Mouse (Mus musculus): ENCODE measurements around the gene Egln3. TPM values are rescaled to one million over a fixed set of nuclear protein-coding genes. Genes with fewer than 3 reads are reported as not detected.
A peak's percentile ranks its signal among the peaks of the same experiment; 100 is the strongest.

Gene Egln3
- polyA plus RNA-seq, 1 experiment from 2014 or later: 48.1 TPM

DNA sequence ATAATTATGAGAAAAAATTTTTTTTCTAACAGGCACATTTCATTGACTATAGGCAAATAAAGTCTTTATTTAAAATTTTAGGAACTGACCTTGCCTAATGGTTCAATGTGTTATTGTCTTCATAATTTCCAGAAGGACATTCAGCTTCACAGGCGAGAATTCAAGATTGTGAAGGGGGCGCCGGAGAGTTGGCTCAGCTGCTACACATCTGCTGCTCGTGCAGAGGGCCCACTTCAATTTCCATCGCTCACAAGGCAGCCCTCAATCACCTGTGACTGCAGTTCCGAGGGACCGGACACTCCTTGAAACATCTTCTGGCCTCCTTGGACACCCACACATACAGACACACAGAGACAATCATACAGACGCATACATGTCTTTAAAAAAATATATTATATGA lies 23.9 kb upstream of the Egln3 start:
- no peak for DNase-seq (ENCODE audit: low spot score)
- H3K9me3 ChIP-seq (ENCODE audit: control insufficient read depth, low read length): no peaks in the 10 kb centered on the region
- H3K9ac ChIP-seq (ENCODE audit: low read length): no peak overlapping the region
- no peaks in the 10 kb centered on the region for H3K36me3 ChIP-seq (ENCODE audit: control insufficient read depth, insufficient read depth, low read length)
- no peak for ATAC-seq (replicated peaks; ENCODE audit: low FRiP score, low TSS enrichment, low read depth)
- H3K27me3 ChIP-seq (replicated peaks; ENCODE audit: control insufficient read depth, insufficient read depth, low read length): no peaks in the 10 kb centered on the region
- H3K4me1 ChIP-seq (replicated peaks; ENCODE audit: control insufficient read depth, insufficient read depth, low read length): no peaks in the 10 kb centered on the region
- no peak overlapping the region for H3K4me2 ChIP-seq (ENCODE audit: low read length)
- H3K27ac ChIP-seq (ENCODE audit: low read depth): no peak overlapping the region
- WGBS: 70% methylated on average over 8 of the region's 8 CpGs
- no peak overlapping the region for H3K4me3 ChIP-seq (ENCODE audit: low read depth, low read length)

DNA sequence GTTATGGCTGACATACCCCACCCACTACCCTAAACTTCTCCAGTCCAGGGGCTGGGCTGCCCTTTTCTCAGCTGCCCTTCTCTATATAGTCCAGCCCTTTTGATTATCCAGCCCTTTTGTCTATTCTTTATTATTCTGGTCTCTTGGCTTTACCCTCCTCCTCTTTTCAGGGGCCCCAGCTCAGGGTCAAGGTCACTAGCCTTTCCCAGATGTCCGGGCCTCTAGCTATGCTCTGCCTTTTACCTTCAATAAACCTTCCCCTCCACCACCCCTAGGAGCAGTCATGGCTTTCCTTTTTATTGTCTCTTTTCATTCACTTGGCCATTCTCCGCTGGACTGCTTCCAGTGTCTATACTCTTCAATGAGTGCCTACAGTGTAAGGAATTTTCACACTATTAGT lies 22.7 kb upstream of the Egln3 start:
- no peak for ATAC-seq (replicated peaks; ENCODE audit: low FRiP score, low TSS enrichment, low read depth)
- no peak overlapping the region for H3K9ac ChIP-seq (ENCODE audit: low read length)
- H3K9me3 ChIP-seq (ENCODE audit: control insufficient read depth, low read length): no peaks in the 10 kb centered on the region
- H3K27me3 ChIP-seq (replicated peaks; ENCODE audit: control insufficient read depth, insufficient read depth, low read length): no peaks in the 10 kb centered on the region
- no peaks in the 10 kb centered on the region for H3K4me1 ChIP-seq (replicated peaks; ENCODE audit: control insufficient read depth, insufficient read depth, low read length)
- H3K36me3 ChIP-seq (ENCODE audit: control insufficient read depth, insufficient read depth, low read length): no peaks in the 10 kb centered on the region
- H3K4me2 ChIP-seq (ENCODE audit: low read length): no peak overlapping the region
- DNase-seq (ENCODE audit: low spot score): no peak
- no peak overlapping the region for H3K4me3 ChIP-seq (ENCODE audit: low read depth, low read length)
- H3K27ac ChIP-seq (ENCODE audit: low read depth): no peak overlapping the region
- WGBS: 68% methylated on average over 2 of the region's 2 CpGs

DNA sequence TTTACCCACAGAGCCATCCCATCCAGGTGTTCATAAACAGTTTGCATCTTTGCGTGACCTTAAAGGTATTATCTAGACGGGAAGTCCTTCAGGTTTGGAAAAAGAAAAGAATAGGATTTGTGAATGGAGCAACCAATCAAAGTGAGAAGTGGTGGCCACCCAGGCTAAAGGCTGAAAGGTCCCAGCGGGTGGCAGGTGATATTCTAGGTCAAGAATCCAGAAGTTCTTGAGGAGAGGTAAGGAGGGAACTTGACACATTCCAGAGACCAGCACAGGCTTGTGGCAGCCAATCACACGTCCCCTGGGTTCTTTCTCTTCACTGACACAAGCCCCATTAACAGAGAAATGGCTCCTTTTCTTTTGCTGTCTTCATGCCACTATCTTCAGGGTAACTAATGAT lies 21.9 kb upstream of the Egln3 start:
- Histone ChIP-seq H3K4me3 (ENCODE audit: low read depth, low read length) (no peak overlapping the region), H3K36me3 (ENCODE audit: control insufficient read depth, insufficient read depth, low read length) (no peaks in the 10 kb centered on the region), H3K9ac (ENCODE audit: low read length) (no peak overlapping the region), H3K27me3 (replicated peaks; ENCODE audit: control insufficient read depth, insufficient read depth, low read length) (no peaks in the 10 kb centered on the region), H3K4me1 (replicated peaks; ENCODE audit: control insufficient read depth, insufficient read depth, low read length) (no peaks in the 10 kb centered on the region), H3K4me2 (ENCODE audit: low read length) (no peak overlapping the region), H3K9me3 (ENCODE audit: control insufficient read depth, low read length) (no peaks in the 10 kb centered on the region), H3K27ac (ENCODE audit: low read depth) (no peak overlapping the region)
- 59% methylated on average over 4 of the region's 4 CpGs for WGBS
- DNase-seq (ENCODE audit: low spot score) (no peak), ATAC-seq (replicated peaks; ENCODE audit: low FRiP score, low TSS enrichment, low read depth) (no peak)

DNA sequence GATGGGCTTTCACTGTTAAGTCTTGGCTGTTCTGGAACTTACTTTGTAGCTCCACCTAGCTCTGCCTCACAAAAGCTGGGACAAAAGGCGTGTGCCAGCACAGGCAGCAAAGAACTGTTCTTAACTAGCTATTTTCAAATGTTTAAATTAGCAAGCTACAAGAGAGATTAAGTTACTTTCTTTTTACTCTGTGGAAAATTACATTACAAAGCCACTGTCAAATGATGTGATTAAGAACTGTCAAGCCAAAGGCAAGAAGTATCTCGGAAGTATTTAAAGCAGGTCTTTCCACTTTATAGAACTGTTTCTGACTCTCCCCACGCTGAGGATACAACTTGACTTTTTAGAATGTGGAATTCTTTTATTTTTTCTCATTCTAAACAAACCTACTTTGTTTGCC lies 21.4 kb upstream of the Egln3 start:
- ATAC-seq (replicated peaks; ENCODE audit: low FRiP score, low TSS enrichment, low read depth): no peak
- Histone ChIP-seq H3K36me3 (ENCODE audit: control insufficient read depth, insufficient read depth, low read length) (no peaks in the 10 kb centered on the region), H3K4me3 (ENCODE audit: low read depth, low read length) (no peak overlapping the region), H3K27me3 (replicated peaks; ENCODE audit: control insufficient read depth, insufficient read depth, low read length) (no peaks in the 10 kb centered on the region), H3K4me1 (replicated peaks; ENCODE audit: control insufficient read depth, insufficient read depth, low read length) (no peaks in the 10 kb centered on the region), H3K27ac (ENCODE audit: low read depth) (no peak overlapping the region), H3K9ac (ENCODE audit: low read length) (no peak overlapping the region), H3K4me2 (ENCODE audit: low read length) (no peak overlapping the region), H3K9me3 (ENCODE audit: control insufficient read depth, low read length) (no peaks in the 10 kb centered on the region)
- no peak for DNase-seq (ENCODE audit: low spot score)
- WGBS: 61% methylated on average over 3 of the region's 3 CpGs

DNA sequence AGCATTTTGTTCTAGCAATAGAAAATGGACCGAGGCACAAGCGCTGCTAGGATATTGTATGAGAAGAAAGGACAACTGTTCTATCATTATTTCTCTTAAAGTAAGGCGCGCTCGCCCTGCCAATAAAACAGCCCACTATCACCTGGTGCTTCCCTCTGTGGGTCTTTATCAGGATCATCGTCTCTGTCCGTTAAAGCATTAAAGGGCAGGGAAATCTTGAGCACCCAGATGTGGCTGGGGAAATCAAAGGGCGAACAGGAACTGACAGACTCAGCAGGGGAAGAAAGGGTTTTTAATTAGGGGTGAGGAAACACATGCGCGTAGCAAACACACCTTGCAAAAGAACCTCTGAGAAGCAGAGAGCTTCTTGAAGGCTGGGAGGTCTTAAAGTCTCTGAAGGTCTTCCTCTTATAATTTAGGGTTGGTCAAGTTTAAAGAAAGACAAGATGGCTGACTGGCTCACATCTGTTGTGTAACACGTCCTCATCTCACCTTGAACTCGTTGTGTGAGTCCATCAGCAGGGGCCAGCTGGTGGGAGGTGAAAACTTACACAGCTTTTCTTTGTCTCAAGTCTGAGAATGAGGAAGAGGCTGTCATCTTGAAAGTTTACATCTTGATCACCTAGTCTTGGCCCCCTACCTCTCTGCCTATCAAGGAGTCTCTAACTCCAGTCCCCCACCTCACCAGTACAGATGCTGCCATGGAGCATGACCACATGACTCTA lies 18.5 kb upstream of the Egln3 start:
- ATAC-seq (replicated peaks; ENCODE audit: low FRiP score, low TSS enrichment, low read depth): no peak
- WGBS: 61% methylated on average over 12 of the region's 12 CpGs
- no peak overlapping the region for H3K4me2 ChIP-seq (ENCODE audit: low read length)

DNA sequence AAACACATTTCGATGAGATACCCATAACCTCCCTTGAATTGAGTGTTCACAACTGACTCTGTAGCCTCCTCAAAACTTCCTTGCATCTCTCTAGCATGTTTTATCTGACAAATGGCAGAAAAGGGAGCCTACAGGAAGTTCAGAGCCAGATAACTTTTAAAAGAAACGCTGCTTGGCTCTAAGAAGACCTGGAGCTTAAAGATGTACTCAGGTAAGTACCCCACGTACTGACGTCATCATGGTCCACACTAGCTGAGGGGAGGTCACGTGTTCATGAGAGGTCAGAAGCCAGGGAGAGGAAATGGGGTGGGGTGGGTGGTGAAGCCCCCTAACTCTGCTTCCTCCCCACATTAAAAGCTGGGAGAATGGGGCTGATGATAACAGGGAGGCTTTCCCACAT lies 13.0 kb upstream of the Egln3 start:
- Histone ChIP-seq H3K36me3 (ENCODE audit: control insufficient read depth, insufficient read depth, low read length) (no peaks in the 10 kb centered on the region), H3K4me1 (replicated peaks; ENCODE audit: control insufficient read depth, insufficient read depth, low read length) (no peaks in the 10 kb centered on the region), H3K4me2 (ENCODE audit: low read length) (no peak overlapping the region), H3K9me3 (ENCODE audit: control insufficient read depth, low read length) (no peaks in the 10 kb centered on the region), H3K9ac (ENCODE audit: low read length) (no peak overlapping the region), H3K4me3 (ENCODE audit: low read depth, low read length) (no peak overlapping the region), H3K27ac (ENCODE audit: low read depth) (no peak overlapping the region), H3K27me3 (replicated peaks; ENCODE audit: control insufficient read depth, insufficient read depth, low read length) (no peaks in the 10 kb centered on the region)
- no peak for ATAC-seq (replicated peaks; ENCODE audit: low FRiP score, low TSS enrichment, low read depth)
- WGBS: 76% methylated on average over 5 of the region's 5 CpGs
- DNase-seq (ENCODE audit: low spot score): no peak

More for the DNA sequence above, 18.5 kb upstream of the Egln3 start:
- Histone ChIP-seq H3K36me3 (ENCODE audit: control insufficient read depth, insufficient read depth, low read length) (no peaks in the 10 kb centered on the region), H3K27me3 (replicated peaks; ENCODE audit: control insufficient read depth, insufficient read depth, low read length) (no peaks in the 10 kb centered on the region), H3K27ac (ENCODE audit: low read depth) (no peak overlapping the region), H3K9ac (ENCODE audit: low read length) (no peak overlapping the region), H3K4me3 (ENCODE audit: low read depth, low read length) (no peak overlapping the region), H3K4me1 (replicated peaks; ENCODE audit: control insufficient read depth, insufficient read depth, low read length) (no peaks in the 10 kb centered on the region), H3K9me3 (ENCODE audit: control insufficient read depth, low read length) (no peaks in the 10 kb centered on the region)
- DNase-seq (ENCODE audit: low spot score): no peak

DNA sequence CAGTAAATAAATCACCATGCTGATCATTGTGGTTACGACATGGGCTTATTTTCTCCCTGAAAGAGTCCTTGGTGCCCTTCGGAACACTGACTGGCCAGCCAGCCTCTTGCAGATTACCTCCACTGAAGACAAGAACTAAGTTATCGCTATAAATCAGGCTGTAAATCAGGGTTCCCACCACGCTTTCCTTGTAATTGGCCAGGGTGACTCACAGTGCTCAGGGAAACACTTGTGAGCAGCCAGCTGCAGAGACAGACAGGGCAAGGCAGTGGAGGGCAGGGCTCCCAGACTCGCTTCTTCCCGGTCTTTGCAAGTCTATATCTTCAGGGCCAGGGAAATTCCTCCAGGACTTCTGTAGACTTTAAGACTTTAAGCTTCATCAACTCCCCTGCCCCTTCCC lies 10.8 kb upstream of the Egln3 start:
- no peak overlapping the region for H3K27ac ChIP-seq (ENCODE audit: low read depth)
- H3K4me2 ChIP-seq (ENCODE audit: low read length): no peak overlapping the region
- 31% methylated on average over 6 of the region's 6 CpGs for WGBS

DNA sequence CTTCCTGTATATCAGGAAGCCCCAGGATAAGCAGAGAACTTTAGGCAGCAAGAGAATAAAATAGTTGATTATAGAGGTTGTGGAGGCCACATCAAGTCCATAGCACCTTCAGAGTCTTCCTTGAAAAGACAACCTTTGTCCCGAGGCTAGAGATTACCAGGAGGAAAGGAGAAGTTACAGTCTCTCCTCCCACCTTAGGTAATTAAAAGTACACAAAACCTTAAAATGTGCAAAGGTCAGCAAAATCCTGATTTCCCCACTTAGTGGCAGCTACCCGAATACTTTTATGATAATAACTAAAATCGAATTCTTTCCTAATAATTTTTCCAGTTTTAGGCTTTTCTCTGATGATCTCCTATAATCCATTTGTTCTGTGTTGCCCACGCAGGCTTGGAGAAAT lies 10.2 kb upstream of the Egln3 start:
- 68% methylated on average over 4 of the region's 4 CpGs for WGBS
- no peak overlapping the region for H3K4me3 ChIP-seq (ENCODE audit: low read depth, low read length)
- no peak for DNase-seq (ENCODE audit: low spot score)
- no peaks in the 10 kb centered on the region for H3K9me3 ChIP-seq (ENCODE audit: control insufficient read depth, low read length)
- no peak overlapping the region for H3K9ac ChIP-seq (ENCODE audit: low read length)
- ATAC-seq (replicated peaks; ENCODE audit: low FRiP score, low TSS enrichment, low read depth): no peak
- peaks cover 3% of the 10 kb centered on the region; the same call in 1 of the 2 replicates for H3K4me1 ChIP-seq (replicated peaks; ENCODE audit: control insufficient read depth, insufficient read depth, low read length)
- no peak overlapping the region for H3K4me2 ChIP-seq (ENCODE audit: low read length)
- no peak overlapping the region for H3K27ac ChIP-seq (ENCODE audit: low read depth)
- no peaks in the 10 kb centered on the region for H3K27me3 ChIP-seq (replicated peaks; ENCODE audit: control insufficient read depth, insufficient read depth, low read length)
- H3K36me3 ChIP-seq (ENCODE audit: control insufficient read depth, insufficient read depth, low read length): no peaks in the 10 kb centered on the region

More for the DNA sequence above, 10.8 kb upstream of the Egln3 start:
- Histone ChIP-seq H3K9me3 (ENCODE audit: control insufficient read depth, low read length) (no peaks in the 10 kb centered on the region), H3K9ac (ENCODE audit: low read length) (no peak overlapping the region), H3K4me1 (replicated peaks; ENCODE audit: control insufficient read depth, insufficient read depth, low read length) (no peaks in the 10 kb centered on the region), H3K27me3 (replicated peaks; ENCODE audit: control insufficient read depth, insufficient read depth, low read length) (no peaks in the 10 kb centered on the region), H3K4me3 (ENCODE audit: low read depth, low read length) (no peak overlapping the region), H3K36me3 (ENCODE audit: control insufficient read depth, insufficient read depth, low read length) (no peaks in the 10 kb centered on the region)
- DNase-seq (ENCODE audit: low spot score): peak; percentile 66
- peak; percentile 76; the same call in 1 of the 2 replicates for ATAC-seq (replicated peaks; ENCODE audit: low FRiP score, low TSS enrichment, low read depth)

DNA sequence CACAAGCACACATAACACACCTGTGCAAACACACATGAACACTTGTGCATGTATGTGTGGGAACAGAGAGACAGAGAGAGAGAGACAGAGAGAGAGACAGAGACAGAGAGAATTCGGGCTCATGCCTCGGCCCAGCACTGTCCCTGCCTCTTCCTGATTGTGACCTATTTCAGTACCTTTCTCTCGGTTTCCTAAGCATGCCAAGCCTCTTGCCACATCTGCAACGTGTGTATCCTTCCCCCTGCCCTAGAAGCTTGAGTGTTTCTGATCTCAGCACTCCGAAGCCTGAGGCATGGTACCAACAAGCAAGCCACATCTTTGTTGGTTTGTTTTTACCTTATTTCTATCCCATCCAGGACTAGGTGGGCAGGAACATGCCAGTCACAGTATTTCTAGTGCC lies 9.6 kb upstream of the Egln3 start:
- Histone ChIP-seq H3K4me3 (ENCODE audit: low read depth, low read length) (no peak overlapping the region), H3K27ac (ENCODE audit: low read depth) (no peak overlapping the region), H3K9me3 (ENCODE audit: control insufficient read depth, low read length) (no peaks in the 10 kb centered on the region), H3K36me3 (ENCODE audit: control insufficient read depth, insufficient read depth, low read length) (no peaks in the 10 kb centered on the region), H3K9ac (ENCODE audit: low read length) (no peak overlapping the region), H3K27me3 (replicated peaks; ENCODE audit: control insufficient read depth, insufficient read depth, low read length) (no peaks in the 10 kb centered on the region), H3K4me2 (ENCODE audit: low read length) (no peak overlapping the region), H3K4me1 (replicated peaks; ENCODE audit: control insufficient read depth, insufficient read depth, low read length) (peaks cover 10% of the 10 kb centered on the region; the same call in 1 of the 2 replicates)
- DNase-seq (ENCODE audit: low spot score) (no peak), ATAC-seq (replicated peaks; ENCODE audit: low FRiP score, low TSS enrichment, low read depth) (no peak)
- 61% methylated on average over 5 of the region's 5 CpGs for WGBS

All from intestine, embryonic 14.5 days (tissue).